Mouse (Mus musculus) MEL (cell line): ENCODE results near the gene Zfp39. TPM values are rescaled to one million over a fixed set of nuclear protein-coding genes. Genes with fewer than 3 reads are reported as not detected.

Experiments used
- DNase-seq: peaks from one replicate; pipeline ENCODE4 v3.0.0; 2011; ENCODE audit warnings: low read depth, low spot score
- H3K27ac ChIP-seq: 2 replicates; pipeline ENCODE4 v1.5.1; 2012; ENCODE audit warnings: low read depth, mild to moderate bottlenecking, control low read depth, low read length, moderate library complexity; ENCODE audit not compliant: control insufficient read depth
- H3K27me3 ChIP-seq, 2 experiments: fragments of 150-350 bp in 1 of 2; sonication (generic) in 1 of 2; 2 replicates each; pipeline ENCODE4 v1.6.1; 2012; ENCODE audit warnings: low read length in 2 of 2, mild to moderate bottlenecking in 2 of 2, improper control_type of control experiment in 1 of 2, moderate library complexity in 1 of 2; ENCODE audit not compliant: insufficient read depth in 2 of 2, control insufficient read depth in 1 of 2
- H3K36me3 ChIP-seq, 2 experiments: 2 replicates each; pipeline ENCODE4 v1.6.1; 2012 to 2014; ENCODE audit warnings: low read length in 2 of 2, improper control_type of control experiment in 1 of 2, inconsistent platforms in 1 of 2, mild to moderate bottlenecking in 1 of 2; ENCODE audit not compliant: insufficient read depth in 2 of 2, control insufficient read depth in 1 of 2
- H3K4me1 ChIP-seq, 2 experiments: fragments of 150-350 bp in 1 of 2; sonication (generic) in 1 of 2; 2 replicates each; pipeline ENCODE4 v1.6.1; 2012; ENCODE audit warnings: low read length in 2 of 2, improper control_type of control experiment in 1 of 2, mild to moderate bottlenecking in 1 of 2; ENCODE audit not compliant: insufficient read depth in 2 of 2, control insufficient read depth in 1 of 2
- H3K4me3 ChIP-seq, 2 experiments: fragments of 150-350 bp in 1 of 2; sonication (generic) in 1 of 2; 2 replicates each; pipeline ENCODE4 v1.5.1; 2012; ENCODE audit warnings: low read depth in 2 of 2, low read length in 2 of 2, mild to moderate bottlenecking in 2 of 2, moderate library complexity in 2 of 2, control low read depth in 1 of 2, improper control_type of control experiment in 1 of 2; ENCODE audit not compliant: control insufficient read depth in 1 of 2, insufficient read depth in 1 of 2
- H3K79me2 ChIP-seq: 2 replicates; pipeline ENCODE4 v1.6.1; 2012; ENCODE audit warnings: mild to moderate bottlenecking, low read length, moderate library complexity; ENCODE audit not compliant: control insufficient read depth, poor library complexity, insufficient read depth
- H3K9ac ChIP-seq: 2 replicates; pipeline ENCODE4 v1.6.1; 2012; ENCODE audit warnings: low read depth, mild to moderate bottlenecking, control low read depth, low read length, moderate library complexity; ENCODE audit not compliant: control insufficient read depth, poor library complexity, severe bottlenecking
- H3K9me3 ChIP-seq: fragments of 150-350 bp; sonication (generic); replicated peaks from 2 replicates; pipeline ENCODE4 v1.6.1; 2012; ENCODE audit warnings: mild to moderate bottlenecking, low read length, improper control_type of control experiment, moderate library complexity; ENCODE audit not compliant: insufficient read depth
- CTCF ChIP-seq, 3 experiments: IDR thresholded peaks in 2 of 3; conservative IDR thresholded peaks in 1 of 3; 2 replicates each; pipeline ENCODE4 v1.5.1; 2011 to 2012; ENCODE audit warnings: low read length in 3 of 3, low read depth in 2 of 3, mild to moderate bottlenecking in 2 of 3, improper control_type of control experiment in 1 of 3, inconsistent platforms in 1 of 3, mixed read lengths in 1 of 3, moderate library complexity in 1 of 3; ENCODE audit not compliant: control insufficient read depth in 1 of 3, insufficient read depth in 1 of 3, poor library complexity in 1 of 3, severe bottlenecking in 1 of 3
- E2F4 ChIP-seq: IDR thresholded peaks from 2 replicates; pipeline ENCODE4 v1.6.1; 2011; ENCODE audit warnings: low read depth, low read length, improper control_type of control experiment, borderline replicate concordance
- ETS1 ChIP-seq: IDR thresholded peaks from 2 replicates; pipeline ENCODE4 v1.6.1; 2012; ENCODE audit warnings: low read depth, mild to moderate bottlenecking, inconsistent platforms, low read length, improper control_type of control experiment, moderate library complexity
- GATA1 ChIP-seq: IDR thresholded peaks from 2 replicates; pipeline ENCODE4 v1.6.1; 2011; ENCODE audit warnings: low read depth, low read length, improper control_type of control experiment
- KAT2A ChIP-seq: conservative IDR thresholded peaks from 2 replicates; pipeline ENCODE4 v1.6.1; 2012; ENCODE audit warnings: low read depth, low read length, improper control_type of control experiment, inconsistent platforms
- MAFK ChIP-seq: IDR thresholded peaks from 2 replicates; pipeline ENCODE4 v1.6.1; 2011; ENCODE audit warnings: low read depth, mild to moderate bottlenecking, low read length, improper control_type of control experiment, borderline replicate concordance
- MEF2A ChIP-seq: IDR thresholded peaks from 2 replicates; pipeline ENCODE4 v1.6.1; 2014; ENCODE audit warnings: low read depth, mild to moderate bottlenecking, inconsistent platforms, low read length, improper control_type of control experiment; ENCODE audit not compliant: poor library complexity, insufficient replicate concordance, severe bottlenecking; ENCODE audit errors: extremely low read depth
- MYC ChIP-seq: IDR thresholded peaks from 2 replicates; pipeline ENCODE4 v1.6.1; 2011; ENCODE audit warnings: low read depth, mild to moderate bottlenecking, low read length, improper control_type of control experiment, moderate library complexity
- POLR2A ChIP-seq, 2 experiments: IDR thresholded peaks; 2 replicates each; pipeline ENCODE4 v1.6.1; 2011 to 2012; ENCODE audit warnings: low read length in 2 of 2, mild to moderate bottlenecking in 2 of 2, control low read depth in 1 of 2, improper control_type of control experiment in 1 of 2, low read depth in 1 of 2, moderate library complexity in 1 of 2; ENCODE audit not compliant: control insufficient read depth in 1 of 2, insufficient read depth in 1 of 2, poor library complexity in 1 of 2
- POLR2AphosphoS2 ChIP-seq: IDR thresholded peaks from 2 replicates; pipeline ENCODE4 v1.6.1; 2011; ENCODE audit warnings: low read length, improper control_type of control experiment
- TBP ChIP-seq: IDR thresholded peaks from 2 replicates; pipeline ENCODE4 v1.8.0; 2011; ENCODE audit warnings: low read depth, low read length, improper control_type of control experiment
- USF1 ChIP-seq: IDR thresholded peaks from 2 replicates; pipeline ENCODE4 v1.6.1; 2014; ENCODE audit warnings: low read depth, mild to moderate bottlenecking, inconsistent platforms, low read length, improper control_type of control experiment, moderate library complexity
- USF2 ChIP-seq, 2 experiments: IDR thresholded peaks; 2 replicates each; pipeline ENCODE4 v1.6.1; 2011 to 2012; ENCODE audit warnings: improper control_type of control experiment in 2 of 2, low read length in 2 of 2, borderline replicate concordance in 1 of 2, inconsistent platforms in 1 of 2, low read depth in 1 of 2, mild to moderate bottlenecking in 1 of 2; ENCODE audit not compliant: insufficient read depth in 1 of 2
- ZKSCAN1 ChIP-seq: IDR thresholded peaks from 2 replicates; pipeline ENCODE4 v1.6.1; 2012; ENCODE audit warnings: low read depth, mild to moderate bottlenecking, inconsistent platforms, low read length, improper control_type of control experiment, moderate library complexity
- ZMIZ1 ChIP-seq: IDR thresholded peaks from 2 replicates; pipeline ENCODE4 v1.6.1; 2012; ENCODE audit warnings: low read depth, mild to moderate bottlenecking, inconsistent platforms, low read length, improper control_type of control experiment, moderate library complexity
- polyA plus RNA-seq, 2 experiments: library from polyadenylated mRNA; stranded (reverse) in 1 of 2; unstranded in 1 of 2; fragments of >175 nt in 1 of 2; fragments of >200 nt in 1 of 2; gene quantifications; 2 replicates each; pipeline versions ENCODE4 v1.2.1 to v1.2.4; 2012; ENCODE audit warnings: low replicate concordance in 2 of 2, low read depth in 1 of 2; ENCODE audit not compliant: insufficient read length in 2 of 2, insufficient read depth in 1 of 2, missing spikeins in 1 of 2
- total RNA-seq: library from RNA; depleted of rRNA; stranded (reverse); fragments of 300-350 nt; gene quantifications from 2 replicates; pipeline ENCODE4 v1.2.3, GENCODE M21; 2012

Gene Zfp39
- total and polyA plus RNA-seq, 3 experiments: 5.1 to 6.0 TPM; not detected in 1

- no peak for TF ChIP-seq MEF2A
- TF ChIP-seq ETS1: no peak
- no peak for TF ChIP-seq MAFK
- no peak for TF ChIP-seq ZKSCAN1
- TF ChIP-seq KAT2A: no peak
- TF ChIP-seq POLR2AphosphoS2: no peak
- no peak for TF ChIP-seq USF1
- TF ChIP-seq USF2 (IDR thresholded peaks at IDR 0.05; ENCODE audit: borderline replicate concordance in 1 of 2, insufficient read depth in 1 of 2, low read depth in 1 of 2, low read length in 2 of 2): no peak
- DNase-seq: no peak
- peaks cover 0 to 11% of the 10 kb centered on the region in 2 experiments; a peak in 1 of 4 replicates for H3K4me1 ChIP-seq
- H3K36me3 ChIP-seq: peaks cover 0 to 5% of the 10 kb centered on the region in 2 experiments; a peak in 2 of 4 replicates
- no peaks in the 10 kb centered on the region; the same call in 1 of the 2 replicates for H3K79me2 ChIP-seq
- H3K9ac ChIP-seq: no peak overlapping the region
- H3K27ac ChIP-seq: no peak overlapping the region
- H3K27me3 ChIP-seq: peaks cover 2 to 3% of the 10 kb centered on the region in 2 experiments; a peak in 3 of 4 replicates
- no peak overlapping the region for H3K4me3 ChIP-seq
- no peaks in the 10 kb centered on the region for H3K9me3 ChIP-seq
Measured at GRCm38 (mm10) chr11:58949480-58950431, 45.7 kb upstream of the Zfp39 start.

- Histone ChIP-seq H3K9me3 (no peaks in the 10 kb centered on the region), H3K9ac (peak within 1 kb of the TSS; percentile 59), H3K79me2 (no peaks in the 10 kb centered on the region; the same call in 1 of the 2 replicates), H3K27me3 (peaks cover 4 to 9% of the 10 kb centered on the region in 2 experiments), H3K4me3 (peak within 1 kb of the TSS; percentile 30 to 46; a peak in 3 of 4 replicates), H3K27ac (peak within 1 kb of the TSS; percentile 51), H3K4me1 (peaks cover 0 to 11% of the 10 kb centered on the region in 2 experiments; a peak in 1 of 4 replicates), H3K36me3 (peaks cover 0 to 5% of the 10 kb centered on the region in 2 experiments; a peak in 2 of 4 replicates)
- DNase-seq: peak; percentile 81
- TF ChIP-seq GATA1 (0 out of 2 replicates have a peak, but pooled peaks have one; percentile 16), E2F4 (no peak), MYC (no peak), POLR2A (IDR thresholded peaks at IDR 0.05; ENCODE audit: control insufficient read depth in 1 of 2, insufficient read depth in 1 of 2, low read depth in 1 of 2, low read length in 2 of 2, poor library complexity in 1 of 2) (peak in 1 of 2 experiments; percentile 42; a peak in 1 of 4 replicates), ZKSCAN1 (no peak), CTCF (IDR thresholded peaks at IDR 0.05 in 2 of 3, conservative IDR thresholded peaks at IDR 0.05 in 1 of 3; ENCODE audit: control insufficient read depth in 1 of 3, insufficient read depth in 1 of 3, low read depth in 2 of 3, low read length in 3 of 3, poor library complexity in 1 of 3, severe bottlenecking in 1 of 3) (0 out of 6 replicates have a peak, but pooled peaks of 1 of the 3 experiments have one; percentile 1), ZMIZ1 (0 out of 2 replicates have a peak, but pooled peaks have one; percentile 0), TBP (peak; percentile 85)
Measured at GRCm38 (mm10) chr11:58948542-58949479, 44.8 kb upstream of the Zfp39 start, which contains the start of gene Hist3h2ba. TSS of gene Hist3h2ba (plus strand) at chr11:58948920.
